Comparison of ENCODE assay signal across 15 mouse cellular contexts in genomic region chr13:37431707-37432106, GRCm38 (mm10).
"Had no signal": no experiment of that assay in that cellular context is flagged by ENCODE, and none has a peak within 500 bp of the region (broad histone marks: within the 10 kb centered on the region; RNA-seq: fewer than 3 reads in every experiment).

No protein-coding gene starts in this region.

- H3K4me2 ChIP-seq: lung, embryonic 14.5 days; midbrain, embryonic 11.5 days; midbrain, embryonic 13.5 days; midbrain, embryonic 15.5 days; neural tube, embryonic 12.5 days; stomach, embryonic 15.5 days had no signal

- DNase-seq: lung, adult 18-20 months; lung, embryonic 14.5 days; lung, postnatal 10 days; lung, postnatal 4 days; right cerebral cortex, postnatal 14 days; thymus, adult 2 months; thymus, postnatal 25 days; thymus, postnatal 4 days had no signal

- H3K27me3 ChIP-seq: stomach, embryonic 15.5 days had no signal

- H3K9me3 ChIP-seq: megakaryocyte, embryonic 14.5 days; midbrain, embryonic 13.5 days; midbrain, embryonic 15.5 days; neural tube, embryonic 12.5 days; stomach, embryonic 15.5 days had no signal

- H3K4me1 ChIP-seq: stomach, embryonic 15.5 days had no signal

- H3K9ac ChIP-seq: lung, embryonic 14.5 days; midbrain, embryonic 13.5 days; midbrain, embryonic 15.5 days; neural tube, embryonic 12.5 days; stomach, embryonic 15.5 days had no signal

- ATAC-seq: midbrain, embryonic 13.5 days; midbrain, embryonic 15.5 days had no signal

- H3K4me3 ChIP-seq: megakaryocyte, embryonic 14.5 days; midbrain, embryonic 13.5 days; midbrain, embryonic 15.5 days; neural tube, embryonic 12.5 days; stomach, embryonic 15.5 days had no signal

- H3K27ac ChIP-seq: midbrain, embryonic 13.5 days; midbrain, embryonic 15.5 days; neural tube, embryonic 12.5 days; stomach, embryonic 15.5 days; stomach, postnatal 0 days had no signal

- H3K36me3 ChIP-seq: midbrain, embryonic 13.5 days; midbrain, embryonic 15.5 days; neural tube, embryonic 12.5 days; stomach, embryonic 15.5 days had no signal
